Mouse (Mus musculus) MEL (cell line): ENCODE results near the gene Per1. TPM values are rescaled to one million over a fixed set of nuclear protein-coding genes. Genes with fewer than 3 reads are reported as not detected.

ENCODE experiments used
- DNase-seq: peaks from one replicate; pipeline ENCODE4 v3.0.0; 2011; ENCODE audit warnings: low read depth, low spot score
- H3K27ac ChIP-seq: 2 replicates; pipeline ENCODE4 v1.5.1; 2012; ENCODE audit warnings: low read depth, mild to moderate bottlenecking, control low read depth, low read length, moderate library complexity; ENCODE audit not compliant: control insufficient read depth
- H3K27me3 ChIP-seq, 2 experiments: fragments of 150-350 bp in 1 of 2; sonication (generic) in 1 of 2; 2 replicates each; pipeline ENCODE4 v1.6.1; 2012; ENCODE audit warnings: low read length in 2 of 2, mild to moderate bottlenecking in 2 of 2, improper control_type of control experiment in 1 of 2, moderate library complexity in 1 of 2; ENCODE audit not compliant: insufficient read depth in 2 of 2, control insufficient read depth in 1 of 2
- H3K36me3 ChIP-seq, 2 experiments: 2 replicates each; pipeline ENCODE4 v1.6.1; 2012 to 2014; ENCODE audit warnings: low read length in 2 of 2, improper control_type of control experiment in 1 of 2, inconsistent platforms in 1 of 2, mild to moderate bottlenecking in 1 of 2; ENCODE audit not compliant: insufficient read depth in 2 of 2, control insufficient read depth in 1 of 2
- H3K4me1 ChIP-seq, 2 experiments: fragments of 150-350 bp in 1 of 2; sonication (generic) in 1 of 2; 2 replicates each; pipeline ENCODE4 v1.6.1; 2012; ENCODE audit warnings: low read length in 2 of 2, improper control_type of control experiment in 1 of 2, mild to moderate bottlenecking in 1 of 2; ENCODE audit not compliant: insufficient read depth in 2 of 2, control insufficient read depth in 1 of 2
- H3K4me3 ChIP-seq, 2 experiments: fragments of 150-350 bp in 1 of 2; sonication (generic) in 1 of 2; 2 replicates each; pipeline ENCODE4 v1.5.1; 2012; ENCODE audit warnings: low read depth in 2 of 2, low read length in 2 of 2, mild to moderate bottlenecking in 2 of 2, moderate library complexity in 2 of 2, control low read depth in 1 of 2, improper control_type of control experiment in 1 of 2; ENCODE audit not compliant: control insufficient read depth in 1 of 2, insufficient read depth in 1 of 2
- H3K79me2 ChIP-seq: 2 replicates; pipeline ENCODE4 v1.6.1; 2012; ENCODE audit warnings: mild to moderate bottlenecking, low read length, moderate library complexity; ENCODE audit not compliant: control insufficient read depth, poor library complexity, insufficient read depth
- H3K9ac ChIP-seq: 2 replicates; pipeline ENCODE4 v1.6.1; 2012; ENCODE audit warnings: low read depth, mild to moderate bottlenecking, control low read depth, low read length, moderate library complexity; ENCODE audit not compliant: control insufficient read depth, poor library complexity, severe bottlenecking
- H3K9me3 ChIP-seq: fragments of 150-350 bp; sonication (generic); replicated peaks from 2 replicates; pipeline ENCODE4 v1.6.1; 2012; ENCODE audit warnings: mild to moderate bottlenecking, low read length, improper control_type of control experiment, moderate library complexity; ENCODE audit not compliant: insufficient read depth
- BHLHE40 ChIP-seq: IDR thresholded peaks from 2 replicates; pipeline ENCODE4 v1.6.1; 2012; ENCODE audit warnings: low read depth, mild to moderate bottlenecking, inconsistent platforms, low read length, improper control_type of control experiment, borderline replicate concordance
- CHD1 ChIP-seq: IDR thresholded peaks from 2 replicates; pipeline ENCODE4 v1.6.1; 2012; ENCODE audit warnings: low read depth, mild to moderate bottlenecking, inconsistent platforms, low read length, improper control_type of control experiment
- CHD2 ChIP-seq: IDR thresholded peaks from 2 replicates; pipeline ENCODE4 v1.6.1; 2011; ENCODE audit warnings: low read length, improper control_type of control experiment
- E2F4 ChIP-seq: IDR thresholded peaks from 2 replicates; pipeline ENCODE4 v1.6.1; 2011; ENCODE audit warnings: low read depth, low read length, improper control_type of control experiment, borderline replicate concordance
- ETS1 ChIP-seq: IDR thresholded peaks from 2 replicates; pipeline ENCODE4 v1.6.1; 2012; ENCODE audit warnings: low read depth, mild to moderate bottlenecking, inconsistent platforms, low read length, improper control_type of control experiment, moderate library complexity
- GATA1 ChIP-seq: IDR thresholded peaks from 2 replicates; pipeline ENCODE4 v1.6.1; 2011; ENCODE audit warnings: low read depth, low read length, improper control_type of control experiment
- HCFC1 ChIP-seq: IDR thresholded peaks from 2 replicates; pipeline ENCODE4 v1.6.1; 2012; ENCODE audit warnings: low read depth, mild to moderate bottlenecking, inconsistent platforms, low read length, improper control_type of control experiment, moderate library complexity
- MAX ChIP-seq: IDR thresholded peaks from 2 replicates; pipeline ENCODE4 v1.6.1; 2011; ENCODE audit warnings: low read length, improper control_type of control experiment
- MAZ ChIP-seq: IDR thresholded peaks from 2 replicates; pipeline ENCODE4 v1.6.1; 2012; ENCODE audit warnings: low read depth, mild to moderate bottlenecking, inconsistent platforms, low read length, improper control_type of control experiment
- MEF2A ChIP-seq: IDR thresholded peaks from 2 replicates; pipeline ENCODE4 v1.6.1; 2014; ENCODE audit warnings: low read depth, mild to moderate bottlenecking, inconsistent platforms, low read length, improper control_type of control experiment; ENCODE audit not compliant: poor library complexity, insufficient replicate concordance, severe bottlenecking; ENCODE audit errors: extremely low read depth
- MXI1 ChIP-seq: IDR thresholded peaks from 2 replicates; pipeline ENCODE4 v1.6.1; 2011; ENCODE audit warnings: mild to moderate bottlenecking, low read depth, low read length, improper control_type of control experiment
- MYC ChIP-seq: IDR thresholded peaks from 2 replicates; pipeline ENCODE4 v1.6.1; 2011; ENCODE audit warnings: low read depth, mild to moderate bottlenecking, low read length, improper control_type of control experiment, moderate library complexity
- NELFE ChIP-seq: IDR thresholded peaks from 2 replicates; pipeline ENCODE4 v1.6.1; 2011; ENCODE audit warnings: low read depth, low read length, improper control_type of control experiment
- NRF1 ChIP-seq: IDR thresholded peaks from 2 replicates; pipeline ENCODE4 v1.6.1; 2014; ENCODE audit warnings: low read depth, mild to moderate bottlenecking, inconsistent platforms, low read length, improper control_type of control experiment, moderate library complexity; ENCODE audit not compliant: poor library complexity, insufficient read depth, severe bottlenecking
- POLR2A ChIP-seq, 2 experiments: IDR thresholded peaks; 2 replicates each; pipeline ENCODE4 v1.6.1; 2011 to 2012; ENCODE audit warnings: low read length in 2 of 2, mild to moderate bottlenecking in 2 of 2, control low read depth in 1 of 2, improper control_type of control experiment in 1 of 2, low read depth in 1 of 2, moderate library complexity in 1 of 2; ENCODE audit not compliant: control insufficient read depth in 1 of 2, insufficient read depth in 1 of 2, poor library complexity in 1 of 2
- POLR2AphosphoS2 ChIP-seq: IDR thresholded peaks from 2 replicates; pipeline ENCODE4 v1.6.1; 2011; ENCODE audit warnings: low read length, improper control_type of control experiment
- POLR2AphosphoS5 ChIP-seq: IDR thresholded peaks from 2 replicates; pipeline ENCODE4 v1.6.1; 2012; ENCODE audit warnings: low read depth, borderline replicate concordance, mild to moderate bottlenecking, inconsistent platforms, low read length, moderate library complexity, mixed read lengths
- RAD21 ChIP-seq: IDR thresholded peaks from 2 replicates; pipeline ENCODE4 v1.6.1; 2011; ENCODE audit warnings: mild to moderate bottlenecking, low read depth, low read length, improper control_type of control experiment
- RCOR1 ChIP-seq: IDR thresholded peaks from 2 replicates; pipeline ENCODE4 v1.6.1; 2012; ENCODE audit warnings: low read depth, mild to moderate bottlenecking, inconsistent platforms, low read length, improper control_type of control experiment
- SIN3A ChIP-seq: IDR thresholded peaks from 2 replicates; pipeline ENCODE4 v1.6.1; 2012; ENCODE audit warnings: low read length, improper control_type of control experiment, inconsistent platforms
- TAL1 ChIP-seq: IDR thresholded peaks from 2 replicates; pipeline ENCODE4 v1.6.1; 2012; ENCODE audit warnings: mild to moderate bottlenecking, inconsistent platforms, low read length, moderate library complexity, mixed read lengths
- TBP ChIP-seq: IDR thresholded peaks from 2 replicates; pipeline ENCODE4 v1.8.0; 2011; ENCODE audit warnings: low read depth, low read length, improper control_type of control experiment
- TCF12 ChIP-seq: IDR thresholded peaks from 2 replicates; pipeline ENCODE4 v1.6.1; 2014; ENCODE audit warnings: low read depth, mild to moderate bottlenecking, inconsistent platforms, low read length, improper control_type of control experiment, moderate library complexity
- UBTF ChIP-seq: IDR thresholded peaks from 2 replicates; pipeline ENCODE4 v1.6.1; 2012; ENCODE audit warnings: low read depth, mild to moderate bottlenecking, inconsistent platforms, low read length, improper control_type of control experiment, moderate library complexity, borderline replicate concordance; ENCODE audit not compliant: insufficient read depth
- USF1 ChIP-seq: IDR thresholded peaks from 2 replicates; pipeline ENCODE4 v1.6.1; 2014; ENCODE audit warnings: low read depth, mild to moderate bottlenecking, inconsistent platforms, low read length, improper control_type of control experiment, moderate library complexity
- ZKSCAN1 ChIP-seq: IDR thresholded peaks from 2 replicates; pipeline ENCODE4 v1.6.1; 2012; ENCODE audit warnings: low read depth, mild to moderate bottlenecking, inconsistent platforms, low read length, improper control_type of control experiment, moderate library complexity
- ZMIZ1 ChIP-seq: IDR thresholded peaks from 2 replicates; pipeline ENCODE4 v1.6.1; 2012; ENCODE audit warnings: low read depth, mild to moderate bottlenecking, inconsistent platforms, low read length, improper control_type of control experiment, moderate library complexity
- ZNF384 ChIP-seq: IDR thresholded peaks from 2 replicates; pipeline ENCODE4 v1.6.1; 2012; ENCODE audit warnings: low read depth, mild to moderate bottlenecking, inconsistent platforms, low read length, improper control_type of control experiment
- polyA plus RNA-seq, 2 experiments: library from polyadenylated mRNA; stranded (reverse) in 1 of 2; unstranded in 1 of 2; fragments of >175 nt in 1 of 2; fragments of >200 nt in 1 of 2; gene quantifications; 2 replicates each; pipeline versions ENCODE4 v1.2.1 to v1.2.4; 2012; ENCODE audit warnings: low replicate concordance in 2 of 2, low read depth in 1 of 2; ENCODE audit not compliant: insufficient read length in 2 of 2, insufficient read depth in 1 of 2, missing spikeins in 1 of 2
- total RNA-seq: library from RNA; depleted of rRNA; stranded (reverse); fragments of 300-350 nt; gene quantifications from 2 replicates; pipeline ENCODE4 v1.2.3, GENCODE M21; 2012

Gene Per1
- total and polyA plus RNA-seq, 3 experiments = 4.5 to 34.9 TPM; not detected in 1

DNA sequence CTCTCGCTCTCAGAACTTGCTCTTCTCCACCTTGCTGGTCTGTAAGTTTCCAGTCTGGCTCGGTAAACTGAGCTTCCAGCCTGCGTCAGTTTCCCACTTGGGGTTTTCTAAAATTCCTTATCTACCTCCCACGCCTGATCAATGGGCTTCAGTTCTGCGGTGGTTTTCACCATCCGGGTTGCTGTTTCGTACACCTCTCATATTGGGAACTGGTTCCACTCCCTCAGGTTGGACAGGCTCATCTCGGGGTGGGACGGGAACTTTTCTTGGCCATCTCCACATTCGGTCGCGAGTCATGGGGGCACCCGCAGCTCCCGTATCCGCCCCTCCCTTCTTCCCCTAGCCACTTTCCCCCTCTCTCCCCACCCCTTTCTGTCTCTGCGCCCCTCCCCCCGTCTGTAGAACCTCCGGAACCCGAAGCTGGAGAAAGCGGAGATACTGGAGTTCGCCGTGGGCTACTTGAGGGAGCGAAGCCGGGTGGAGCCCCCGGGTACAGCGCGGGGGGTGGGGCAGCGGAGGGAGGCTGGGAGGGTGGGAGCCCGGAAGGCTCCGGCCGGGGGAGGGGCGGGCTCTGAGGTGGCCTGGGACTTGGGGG is 26.8 kb downstream of the Per1 start:
- H3K9ac ChIP-seq = peak overlapping the region; percentile 60
- H3K4me1 ChIP-seq = peaks cover 0 to 16% of the 10 kb centered on the region in 2 experiments; a peak in 2 of 4 replicates
- no peak overlapping the region for H3K27ac ChIP-seq
- peak overlapping the region; percentile 20 to 88 for H3K4me3 ChIP-seq
- H3K9me3 ChIP-seq = no peaks in the 10 kb centered on the region
- TF ChIP-seq SIN3A = no peak
- no peak for TF ChIP-seq TAL1
- 0 out of 2 replicates have a peak, but pooled peaks have one; percentile 15 for TF ChIP-seq UBTF
- no peak for TF ChIP-seq USF1
- TF ChIP-seq POLR2AphosphoS2 = no peak
- TF ChIP-seq MAZ = peak; percentile 84; the same call in 1 of the 2 replicates
- TF ChIP-seq GATA1 = no peak
- TF ChIP-seq POLR2A (IDR thresholded peaks at IDR 0.05; ENCODE audit: control insufficient read depth in 1 of 2, insufficient read depth in 1 of 2, low read depth in 1 of 2, low read length in 2 of 2, poor library complexity in 1 of 2) = no peak
- TF ChIP-seq ZNF384 = no peak
- TF ChIP-seq TBP = no peak
- no peak for TF ChIP-seq CHD1
- no peak for TF ChIP-seq POLR2AphosphoS5
- TF ChIP-seq E2F4 = no peak
- no peak for TF ChIP-seq HCFC1
- TF ChIP-seq ETS1 = 0 out of 2 replicates have a peak, but pooled peaks have one; percentile 18
- TF ChIP-seq MAX = no peak
- no peaks in the 10 kb centered on the region for H3K27me3 ChIP-seq
- H3K36me3 ChIP-seq = peaks cover 0 to 5% of the 10 kb centered on the region in 2 experiments; a peak in 2 of 4 replicates
- peak; percentile 65 for DNase-seq
- H3K79me2 ChIP-seq = no peaks in the 10 kb centered on the region; the same call in 1 of the 2 replicates

DNA sequence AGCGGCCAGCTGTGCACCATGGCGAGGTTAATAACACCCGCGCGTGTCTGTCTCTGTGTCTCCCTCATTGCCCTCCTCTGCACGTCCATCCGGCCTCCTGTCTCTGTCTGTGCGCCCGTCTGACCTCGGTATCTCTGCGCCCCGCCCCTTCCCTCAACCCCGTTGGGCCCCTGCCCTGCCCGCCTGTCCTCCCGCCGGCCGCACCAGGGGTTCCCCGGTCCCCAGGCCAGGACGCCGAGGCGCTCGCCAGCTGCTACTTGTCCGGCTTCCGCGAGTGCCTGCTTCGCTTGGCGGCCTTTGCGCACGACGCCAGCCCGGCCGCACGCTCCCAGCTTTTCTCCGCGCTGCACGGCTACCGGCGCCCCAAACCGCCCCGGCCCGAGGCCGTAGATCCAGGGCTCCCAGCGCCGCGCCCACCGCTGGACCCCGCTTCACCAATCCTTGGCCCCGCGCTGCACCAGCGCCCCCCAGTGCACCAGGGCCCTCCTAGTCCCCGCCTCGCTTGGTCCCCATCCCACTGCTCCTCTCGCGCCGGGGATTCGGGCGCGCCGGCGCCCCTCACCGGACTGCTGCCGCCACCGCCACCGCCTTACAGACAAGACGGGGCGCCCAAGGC is 27.4 kb downstream of the Per1 start, which contains the start of gene 9130213A22Rik:
TSS of gene 9130213A22Rik (minus strand) at position 254 of the 616 bp plus-strand sequence.
- Histone ChIP-seq H3K4me1 (peaks cover 0 to 10% of the 10 kb centered on the region in 2 experiments; a peak in 2 of 4 replicates), H3K79me2 (no peaks in the 10 kb centered on the region; the same call in 1 of the 2 replicates), H3K9me3 (no peaks in the 10 kb centered on the region), H3K27ac (no peak within 1 kb of the TSS), H3K36me3 (no peaks in the 10 kb centered on the region; a peak in 1 of 4 replicates), H3K27me3 (no peaks in the 10 kb centered on the region), H3K9ac (peak within 1 kb of the TSS; percentile 60), H3K4me3 (peak within 1 kb of the TSS; percentile 20 to 88)
- DNase-seq = peak; percentile 88
- no peak for TF ChIP-seq RCOR1
- TF ChIP-seq HCFC1 = 0 out of 2 replicates have a peak, but pooled peaks have one; percentile 50
- TF ChIP-seq TCF12 = 0 out of 2 replicates have a peak, but pooled peaks have one; percentile 19
- 0 out of 2 replicates have a peak, but pooled peaks have one; percentile 73 for TF ChIP-seq MXI1
- no peak for TF ChIP-seq CHD2
- TF ChIP-seq CHD1 = peak; percentile 90; the same call in 1 of the 2 replicates
- TF ChIP-seq MEF2A = no peak
- TF ChIP-seq UBTF = peak; percentile 96; the same call in 1 of the 2 replicates
- TF ChIP-seq MYC = no peak
- no peak for TF ChIP-seq BHLHE40
- TF ChIP-seq NELFE = no peak
- TF ChIP-seq E2F4 = no peak
- no peak for TF ChIP-seq ZMIZ1
- peak; percentile 30; the same call in 1 of the 2 replicates for TF ChIP-seq NRF1
- TF ChIP-seq ZKSCAN1 = no peak
- peak; percentile 64 for TF ChIP-seq RAD21
- peak; percentile 51 for TF ChIP-seq SIN3A
- TF ChIP-seq ZNF384 = 0 out of 2 replicates have a peak, but pooled peaks have one; percentile 9
- no peak for TF ChIP-seq POLR2AphosphoS5
